Mouse (Mus musculus) liver, postnatal 0 days (tissue): Measurements from ENCODE around the gene Mapt.

Experiments used
- CTCF ChIP-seq: sonication (generic); IDR thresholded peaks from 2 replicates; pipeline ENCODE4 v1.5.1; 2016; ENCODE audit warnings: antibody characterized with exemption, low read depth
- EP300 ChIP-seq: IDR thresholded peaks from 2 replicates; pipeline ENCODE4 v1.6.1; 2016; ENCODE audit warnings: antibody characterized with exemption, low read depth, mild to moderate bottlenecking

- no peak for TF ChIP-seq CTCF
- TF ChIP-seq EP300 = no peak
Observed at GRCm38 (mm10) chr11:104309377-104310225, 78.4 kb downstream of the Mapt start.
